Comparison of ENCODE assay signal across 7 mouse cellular contexts in genomic region chr17:27558845-27559244, GRCm38 (mm10). TPM values are rescaled to one million over a fixed set of nuclear protein-coding genes. Genes with fewer than 3 reads are reported as not detected.
DNase-seq lines count a peak whose midpoint lies in the region; ATAC-seq and TF ChIP-seq lines count a peak whose summit lies in the region.

No protein-coding gene starts in this region.

- TF ChIP-seq CTCF in lung, embryonic 14.5 days (IDR thresholded peaks at IDR 0.05; ENCODE audit: low read depth), result no peak

- H3K27me3 ChIP-seq in lung, embryonic 14.5 days (ENCODE audit: insufficient read depth, low read length), result no peaks in the 10 kb centered on the region
- H3K27me3 ChIP-seq in embryonic facial prominence, embryonic 15.5 days, result no peaks in the 10 kb centered on the region
- H3K27me3 ChIP-seq in limb, embryonic 11.5 days (ENCODE audit: control insufficient read depth, insufficient read depth, low read length), result no peaks in the 10 kb centered on the region
- H3K27me3 ChIP-seq in stomach, embryonic 14.5 days (ENCODE audit: control insufficient read depth, insufficient read depth, low read length), result no peaks in the 10 kb centered on the region

- H3K4me2 ChIP-seq in lung, embryonic 14.5 days, result peak overlapping the region; percentile 89
- peak overlapping the region; percentile 70 for H3K4me2 ChIP-seq in embryonic facial prominence, embryonic 15.5 days (replicated peaks)
- H3K4me2 ChIP-seq in limb, embryonic 11.5 days (ENCODE audit: low read depth, severe bottlenecking), result peak overlapping the region; percentile 96
- peak overlapping the region; percentile 82 for H3K4me2 ChIP-seq in stomach, embryonic 14.5 days (replicated peaks; ENCODE audit: low read depth, low read length)

- no peak overlapping the region for H3K27ac ChIP-seq in lung, embryonic 14.5 days (ENCODE audit: low read depth)
- H3K27ac ChIP-seq in embryonic facial prominence, embryonic 15.5 days (replicated peaks), result no peak overlapping the region
- H3K27ac ChIP-seq in limb, embryonic 11.5 days (replicated peaks; ENCODE audit: low read depth, low read length), result no peak overlapping the region
- H3K27ac ChIP-seq in stomach, embryonic 14.5 days (ENCODE audit: low read length), result no peak overlapping the region

- no peaks in the 10 kb centered on the region for H3K9me3 ChIP-seq in lung, embryonic 14.5 days (ENCODE audit: low read depth, low read length)
- H3K9me3 ChIP-seq in embryonic facial prominence, embryonic 15.5 days (replicated peaks), result no peaks in the 10 kb centered on the region
- H3K9me3 ChIP-seq in limb, embryonic 11.5 days (ENCODE audit: control insufficient read depth, low read length), result no peaks in the 10 kb centered on the region
- H3K9me3 ChIP-seq in stomach, embryonic 14.5 days (ENCODE audit: control insufficient read depth, low read depth, low read length), result no peaks in the 10 kb centered on the region

- peak overlapping the region; percentile 82 for H3K4me3 ChIP-seq in lung, embryonic 14.5 days (ENCODE audit: low read depth, low read length)
- peak overlapping the region; percentile 63 for H3K4me3 ChIP-seq in embryonic facial prominence, embryonic 15.5 days (replicated peaks)
- H3K4me3 ChIP-seq in limb, embryonic 11.5 days (ENCODE audit: low read depth, low read length), result peak overlapping the region; percentile 78
- peak overlapping the region; percentile 69; the same call in 1 of the 2 replicates for H3K4me3 ChIP-seq in stomach, embryonic 14.5 days (ENCODE audit: low read depth, low read length)

- no peak for ATAC-seq in lung, embryonic 14.5 days (ENCODE audit: insufficient read depth)
- no peak for ATAC-seq in embryonic facial prominence, embryonic 15.5 days (ENCODE audit: insufficient number of reproducible peaks, low FRiP score, low TSS enrichment, low read depth)
- ATAC-seq in limb, embryonic 11.5 days (ENCODE audit: insufficient number of reproducible peaks, low FRiP score, low TSS enrichment, low read depth), result no peak
- no peak for ATAC-seq in stomach, embryonic 14.5 days (ENCODE audit: insufficient number of reproducible peaks, insufficient read depth, low FRiP score, low read depth)

- peaks cover 22% of the 10 kb centered on the region for H3K36me3 ChIP-seq in lung, embryonic 14.5 days (ENCODE audit: insufficient read depth)
- peaks cover 3% of the 10 kb centered on the region; the same call in 1 of the 2 replicates for H3K36me3 ChIP-seq in embryonic facial prominence, embryonic 15.5 days
- peaks cover 16% of the 10 kb centered on the region; the same call in 1 of the 2 replicates for H3K36me3 ChIP-seq in limb, embryonic 11.5 days (ENCODE audit: control insufficient read depth, insufficient read depth, low read length)
- H3K36me3 ChIP-seq in stomach, embryonic 14.5 days (ENCODE audit: control insufficient read depth, insufficient read depth, low read length), result peaks cover 5% of the 10 kb centered on the region; the same call in 1 of the 2 replicates

- H3K9ac ChIP-seq in lung, embryonic 14.5 days, result peak overlapping the region; percentile 79
- no peak overlapping the region for H3K9ac ChIP-seq in embryonic facial prominence, embryonic 15.5 days
- peak overlapping the region; percentile 13; the same call in 1 of the 2 replicates for H3K9ac ChIP-seq in limb, embryonic 11.5 days (ENCODE audit: low read length)
- no peak overlapping the region for H3K9ac ChIP-seq in stomach, embryonic 14.5 days (replicated peaks; ENCODE audit: low read depth, low read length)

- 11% methylated on average over 5 of the region's 5 CpGs for WGBS in lung, embryonic 14.5 days
- WGBS in embryonic facial prominence, embryonic 15.5 days, result 14% methylated on average over 5 of the region's 5 CpGs
- WGBS in limb, embryonic 11.5 days, result 2% methylated on average over 5 of the region's 5 CpGs
- 20% methylated on average over 5 of the region's 5 CpGs for WGBS in stomach, embryonic 14.5 days

- DNase-seq in lung, embryonic 14.5 days, result no peak
- no peak for DNase-seq in lung, adult 18-20 months
- DNase-seq in limb, embryonic 11.5 days (ENCODE audit: low spot score), result no peak
- no peak for DNase-seq in MN1 (ENCODE audit: low spot score)
- no peak for DNase-seq in spleen, postnatal 14 days (ENCODE audit: low spot score in 2 of 2)

- peaks cover 13% of the 10 kb centered on the region; the same call in 1 of the 2 replicates for H3K4me1 ChIP-seq in lung, embryonic 14.5 days (ENCODE audit: insufficient read depth)
- H3K4me1 ChIP-seq in embryonic facial prominence, embryonic 15.5 days, result peaks cover 47% of the 10 kb centered on the region
- peaks cover 19% of the 10 kb centered on the region for H3K4me1 ChIP-seq in limb, embryonic 11.5 days (ENCODE audit: control insufficient read depth, insufficient read depth, low read length)
- H3K4me1 ChIP-seq in stomach, embryonic 14.5 days (ENCODE audit: control insufficient read depth, insufficient read depth, low read length), result peaks cover 26% of the 10 kb centered on the region

RNA-seq across cellular contexts. Expression of gene Hmga1, which starts 2.5 kb away (rescaled TPM):
- 295 and 329 TPM in 2 replicates for polyA plus RNA-seq in lung, embryonic 14.5 days (2014; fragmentation: Nextera tagmentation; extraction: Ambion mirVana)
- polyA plus RNA-seq in embryonic facial prominence, embryonic 15.5 days (2015; fragmentation: Nextera tagmentation; extraction: Ambion mirVana), result 185 and 195 TPM in 2 replicates
- polyA plus RNA-seq in limb, embryonic 11.5 days (2014; fragmentation: Nextera tagmentation; extraction: Ambion mirVana), result 653 and 658 TPM in 2 replicates
- polyA plus RNA-seq in stomach, embryonic 14.5 days (2014; fragmentation: Nextera tagmentation; extraction: Ambion mirVana), result 231 and 239 TPM in 2 replicates

RNA-seq across cellular contexts. Expression of gene AI413582, which starts 6.7 kb away (rescaled TPM):
- 17.6 and 21.8 TPM in 2 replicates for polyA plus RNA-seq in lung, embryonic 14.5 days (2014; fragmentation: Nextera tagmentation; extraction: Ambion mirVana)
- polyA plus RNA-seq in embryonic facial prominence, embryonic 15.5 days (2015; fragmentation: Nextera tagmentation; extraction: Ambion mirVana), result 32.5 and 35.3 TPM in 2 replicates
- polyA plus RNA-seq in limb, embryonic 11.5 days (2014; fragmentation: Nextera tagmentation; extraction: Ambion mirVana), result 11.0 and 11.4 TPM in 2 replicates
- polyA plus RNA-seq in stomach, embryonic 14.5 days (2014; fragmentation: Nextera tagmentation; extraction: Ambion mirVana), result 22.6 and 24.3 TPM in 2 replicates

RNA-seq across cellular contexts. Expression of gene Grm4, which starts 37.6 kb away (rescaled TPM):
- polyA plus RNA-seq in lung, embryonic 14.5 days (2014; fragmentation: Nextera tagmentation; extraction: Ambion mirVana), result 0.05 and 0.11 TPM in 2 replicates
- polyA plus RNA-seq in embryonic facial prominence, embryonic 15.5 days (2015; fragmentation: Nextera tagmentation; extraction: Ambion mirVana), result 0.72 and 0.85 TPM in 2 replicates
- polyA plus RNA-seq in limb, embryonic 11.5 days (2014; fragmentation: Nextera tagmentation; extraction: Ambion mirVana), result 0.21 and 0.23 TPM in 2 replicates
- 0.17 and 0.27 TPM in 2 replicates for polyA plus RNA-seq in stomach, embryonic 14.5 days (2014; fragmentation: Nextera tagmentation; extraction: Ambion mirVana)

Comparison
In these comparisons a context has a peak if more than half of its experiments do, and no peak if none do; other contexts are left out.
1. H3K9ac ChIP-seq: peak in lung, embryonic 14.5 days (single experiment) and limb, embryonic 11.5 days (single experiment); none in embryonic facial prominence, embryonic 15.5 days (single experiment) and stomach, embryonic 14.5 days (single experiment).
2. Peak in every context shown above with its lines, with median percentiles within 50 percentile points of each other: H3K4me2 ChIP-seq and H3K4me3 ChIP-seq.